Mouse (Mus musculus): Measurements from ENCODE around the gene Morn1. TPM values are rescaled to one million over a fixed set of nuclear protein-coding genes. Genes with fewer than 3 reads are reported as not detected.

Gene Morn1
- total and polyA plus RNA-seq, 2 experiments from 2014 or later: 9.0 to 10.0 TPM

- H3K4me3 ChIP-seq (ENCODE audit: low read length): no peak overlapping the region
- 43% methylated on average over 7 of the region's 7 CpGs for WGBS
- no peak for TF ChIP-seq CTCF (IDR thresholded peaks at IDR 0.05; ENCODE audit: low read depth)
- no peak overlapping the region for H3K27ac ChIP-seq
- ATAC-seq (0 out of 2 replicates have a peak, but pooled peaks have one; percentile 35), DNase-seq (ENCODE audit: low spot score) (no peak)
- H3K9ac ChIP-seq (replicated peaks; ENCODE audit: low read length): no peak overlapping the region
- H3K4me2 ChIP-seq (ENCODE audit: low read depth, low read length): no peak overlapping the region
- no peaks in the 10 kb centered on the region for H3K36me3 ChIP-seq (ENCODE audit: insufficient read depth, low read length)
- no peaks in the 10 kb centered on the region for H3K27me3 ChIP-seq (ENCODE audit: insufficient read depth, low read length)
- H3K9me3 ChIP-seq (ENCODE audit: low read length): no peaks in the 10 kb centered on the region
- H3K4me1 ChIP-seq (ENCODE audit: insufficient read depth, low read length): peaks cover 34% of the 10 kb centered on the region; the same call in 1 of the 2 replicates
Observed at GRCm38 (mm10) chr4:155190275-155190674, 103.9 kb downstream of the Morn1 start.

Other genes with a start within 250 kb of the Morn1 start
- gene Ttc34, start 249.1 kb upstream of the Morn1 start, total RNA-seq (2014; rRNA removed): 3.0 and 3.3 TPM in 2 replicates
- gene Ttc34, start 249.1 kb upstream of the Morn1 start, polyA plus RNA-seq (2015; fragmentation: Nextera tagmentation; extraction: Ambion mirVana): 2.3 and 2.7 TPM in 2 replicates
- gene Mmel1, start 217.0 kb upstream of the Morn1 start, total RNA-seq (2014; rRNA removed): 1.0 and 1.6 TPM in 2 replicates
- 0.93 TPM in 2 replicates for gene Mmel1, start 217.0 kb upstream of the Morn1 start, polyA plus RNA-seq (2015; fragmentation: Nextera tagmentation; extraction: Ambion mirVana)
- 33.5 and 47.3 TPM in 2 replicates for gene Fam213b, start 187.4 kb upstream of the Morn1 start, total RNA-seq (2014; rRNA removed)
- 78.2 and 83.8 TPM in 2 replicates for gene Fam213b, start 187.4 kb upstream of the Morn1 start, polyA plus RNA-seq (2015; fragmentation: Nextera tagmentation; extraction: Ambion mirVana)
- 0.52 TPM in 1 of 2 replicates, not detected in the other for gene Tnfrsf14, start 158.0 kb upstream of the Morn1 start, total RNA-seq (2014; rRNA removed)
- gene Tnfrsf14, start 158.0 kb upstream of the Morn1 start, polyA plus RNA-seq (2015; fragmentation: Nextera tagmentation; extraction: Ambion mirVana): 0.16 and 0.29 TPM in 2 replicates
- 149 and 177 TPM in 2 replicates for gene Hes5, start 125.7 kb upstream of the Morn1 start, total RNA-seq (2014; rRNA removed)
- gene Hes5, start 125.7 kb upstream of the Morn1 start, polyA plus RNA-seq (2015; fragmentation: Nextera tagmentation; extraction: Ambion mirVana): 106 and 122 TPM in 2 replicates
- 34.5 and 40.9 TPM in 2 replicates for gene Pank4, start 122.5 kb upstream of the Morn1 start, total RNA-seq (2014; rRNA removed)
- 25.2 and 28.1 TPM in 2 replicates for gene Pank4, start 122.5 kb upstream of the Morn1 start, polyA plus RNA-seq (2015; fragmentation: Nextera tagmentation; extraction: Ambion mirVana)
- gene Plch2, start 29.8 kb upstream of the Morn1 start, total RNA-seq (2014; rRNA removed): 45.7 and 48.8 TPM in 2 replicates
- 12.5 and 12.8 TPM in 2 replicates for gene Plch2, start 29.8 kb upstream of the Morn1 start, polyA plus RNA-seq (2015; fragmentation: Nextera tagmentation; extraction: Ambion mirVana)
- gene Pex10, start 19.6 kb upstream of the Morn1 start, total RNA-seq (2014; rRNA removed): 12.8 and 20.2 TPM in 2 replicates
- 15.4 and 15.9 TPM in 2 replicates for gene Pex10, start 19.6 kb upstream of the Morn1 start, polyA plus RNA-seq (2015; fragmentation: Nextera tagmentation; extraction: Ambion mirVana)
- gene Rer1, start 195 bp upstream of the Morn1 start, total RNA-seq (2014; rRNA removed): 85.4 and 93.5 TPM in 2 replicates
- 129 and 136 TPM in 2 replicates for gene Rer1, start 195 bp upstream of the Morn1 start, polyA plus RNA-seq (2015; fragmentation: Nextera tagmentation; extraction: Ambion mirVana)
- gene Ski, start 136.0 kb downstream of the Morn1 start, total RNA-seq (2014; rRNA removed): 69.8 and 71.3 TPM in 2 replicates
- 8.8 and 9.5 TPM in 2 replicates for gene Ski, start 136.0 kb downstream of the Morn1 start, polyA plus RNA-seq (2015; fragmentation: Nextera tagmentation; extraction: Ambion mirVana)
- 51.2 and 61.4 TPM in 2 replicates for gene Faap20, start 163.2 kb downstream of the Morn1 start, total RNA-seq (2014; rRNA removed)
- 60.8 and 62.5 TPM in 2 replicates for gene Faap20, start 163.2 kb downstream of the Morn1 start, polyA plus RNA-seq (2015; fragmentation: Nextera tagmentation; extraction: Ambion mirVana)